Mouse (Mus musculus): ENCODE measurements at regions not wholly inside any gene's neighbourhood (a gene's known extent, or its start where the extent isn't known, plus 50 kb on each side); places are given as distances from the start of the nearest gene placed in this dataset.

GRCm38 (mm10) chr13:52374781-52375180 lies 156.3 kb downstream of the Diras2 start:
- Histone ChIP-seq H3K4me3 (ENCODE audit: insufficient read depth, low read length) (no peak overlapping the region), H3K4me1 (ENCODE audit: control insufficient read depth, insufficient read depth, low read length) (no peaks in the 10 kb centered on the region)
- TF ChIP-seq POLR2A (IDR thresholded peaks at IDR 0.05; ENCODE audit: borderline replicate concordance, low read depth, low read length), result no peak
- no peak for TF ChIP-seq CTCF (IDR thresholded peaks at IDR 0.05; ENCODE audit: low read depth, low read length)

DNA sequence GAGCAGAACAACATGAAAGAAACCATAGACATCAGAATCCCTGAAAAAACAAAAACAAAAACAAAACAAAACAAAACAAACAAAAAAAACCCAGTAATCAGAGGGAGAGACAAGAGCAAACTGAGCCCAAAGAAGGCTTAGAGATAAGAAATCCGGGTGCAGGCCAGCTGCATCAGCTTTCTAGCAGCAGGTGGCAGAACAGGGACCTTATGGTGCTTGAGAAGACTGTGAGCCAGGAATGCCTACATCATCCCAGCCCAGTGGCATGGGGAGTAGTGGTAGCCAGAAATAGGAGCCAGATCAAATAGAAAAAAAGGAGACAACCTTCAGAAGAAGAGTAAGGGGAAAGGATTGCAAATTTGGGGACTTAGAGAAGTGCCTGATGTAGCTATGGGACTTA lies 152.8 kb downstream of the Diras2 start:
- no peaks in the 10 kb centered on the region for H3K4me1 ChIP-seq (ENCODE audit: control insufficient read depth, insufficient read depth, low read length)
- no peak for TF ChIP-seq POLR2A (IDR thresholded peaks at IDR 0.05; ENCODE audit: borderline replicate concordance, low read depth, low read length)
- TF ChIP-seq CTCF (IDR thresholded peaks at IDR 0.05; ENCODE audit: low read depth, low read length), result no peak
- H3K27ac ChIP-seq (ENCODE audit: insufficient read depth, low read depth, low read length), result no peak overlapping the region
- no peak overlapping the region for H3K4me3 ChIP-seq (ENCODE audit: insufficient read depth, low read length)

More at GRCm38 (mm10) chr13:52374781-52375180, 156.3 kb downstream of the Diras2 start:
- H3K27ac ChIP-seq (ENCODE audit: insufficient read depth, low read depth, low read length), result no peak overlapping the region

DNA sequence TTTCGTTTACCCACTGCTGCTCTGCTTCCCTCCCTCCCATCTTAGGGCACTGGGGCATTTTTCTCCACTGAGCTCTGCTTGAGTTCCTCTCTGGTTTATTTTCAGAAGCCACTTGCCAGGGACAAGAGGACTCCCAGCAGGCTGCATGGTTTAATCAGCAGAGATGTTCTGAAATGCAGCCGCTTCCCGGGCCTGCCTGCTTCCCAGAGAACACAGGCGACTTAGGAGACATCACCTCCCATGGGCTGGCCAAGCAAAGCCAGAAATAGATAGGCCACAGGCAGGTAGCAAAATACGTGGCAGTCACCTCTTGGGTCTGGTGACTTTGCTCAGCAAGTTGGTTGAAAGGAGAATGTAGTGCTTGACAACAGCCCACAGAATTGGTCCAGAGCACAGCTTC lies 141.8 kb downstream of the Diras2 start:
- H3K4me1 ChIP-seq (ENCODE audit: control insufficient read depth, insufficient read depth, low read length), result no peaks in the 10 kb centered on the region
- no peak overlapping the region for H3K4me3 ChIP-seq (ENCODE audit: insufficient read depth, low read length)
- H3K27ac ChIP-seq (ENCODE audit: insufficient read depth, low read depth, low read length), result no peak overlapping the region
- TF ChIP-seq CTCF (IDR thresholded peaks at IDR 0.05; ENCODE audit: low read depth, low read length) (no peak), POLR2A (IDR thresholded peaks at IDR 0.05; ENCODE audit: borderline replicate concordance, low read depth, low read length) (no peak)

DNA sequence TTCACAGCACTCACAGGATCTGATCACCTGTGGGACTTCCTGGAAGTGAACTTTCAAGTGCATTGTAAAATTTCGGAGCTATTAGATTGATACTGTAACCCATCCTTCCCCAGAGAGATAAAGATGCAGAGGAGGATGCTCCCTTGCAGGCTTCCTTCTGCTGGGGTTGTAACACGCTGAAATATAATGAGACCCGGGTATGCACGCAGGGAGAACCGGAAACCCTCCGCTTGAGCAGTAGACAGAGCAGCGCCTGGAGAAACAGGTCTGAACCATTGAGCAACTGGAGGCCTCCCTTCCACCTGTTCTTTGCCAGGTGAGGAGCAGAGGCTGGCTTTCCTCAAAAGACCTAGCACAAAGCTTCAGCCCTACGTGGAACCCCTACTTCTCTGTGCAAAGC lies 135.3 kb downstream of the Diras2 start:
- Histone ChIP-seq H3K4me3 (ENCODE audit: insufficient read depth, low read length) (no peak overlapping the region), H3K27ac (ENCODE audit: insufficient read depth, low read depth, low read length) (no peak overlapping the region), H3K4me1 (ENCODE audit: control insufficient read depth, insufficient read depth, low read length) (no peaks in the 10 kb centered on the region)
- no peak for TF ChIP-seq CTCF (IDR thresholded peaks at IDR 0.05; ENCODE audit: low read depth, low read length)
- no peak for TF ChIP-seq POLR2A (IDR thresholded peaks at IDR 0.05; ENCODE audit: borderline replicate concordance, low read depth, low read length)

DNA sequence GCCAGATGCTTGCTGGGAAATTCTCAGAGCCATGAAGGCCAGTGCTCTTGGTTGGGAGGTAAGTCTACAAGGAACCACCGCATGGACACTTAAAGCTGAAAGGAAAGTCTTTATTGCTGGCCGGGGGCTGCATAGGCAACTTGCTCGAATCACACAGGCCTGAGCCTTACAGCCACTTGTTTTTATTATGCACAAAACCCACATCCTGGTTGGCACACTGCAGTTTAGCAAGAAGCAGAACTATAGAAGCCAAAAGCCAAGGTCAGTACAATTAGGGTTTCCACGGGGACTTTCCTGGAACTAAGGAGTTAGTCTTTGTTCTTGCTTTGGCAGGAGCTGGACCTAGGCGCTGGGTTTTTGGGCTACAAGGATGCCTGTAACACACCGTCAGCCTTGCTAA lies 132.7 kb downstream of the Diras2 start:
- H3K4me1 ChIP-seq (ENCODE audit: control insufficient read depth, insufficient read depth, low read length), result no peaks in the 10 kb centered on the region
- no peak overlapping the region for H3K4me3 ChIP-seq (ENCODE audit: insufficient read depth, low read length)
- no peak for TF ChIP-seq POLR2A (IDR thresholded peaks at IDR 0.05; ENCODE audit: borderline replicate concordance, low read depth, low read length)
- H3K27ac ChIP-seq (ENCODE audit: insufficient read depth, low read depth, low read length), result no peak overlapping the region

DNA sequence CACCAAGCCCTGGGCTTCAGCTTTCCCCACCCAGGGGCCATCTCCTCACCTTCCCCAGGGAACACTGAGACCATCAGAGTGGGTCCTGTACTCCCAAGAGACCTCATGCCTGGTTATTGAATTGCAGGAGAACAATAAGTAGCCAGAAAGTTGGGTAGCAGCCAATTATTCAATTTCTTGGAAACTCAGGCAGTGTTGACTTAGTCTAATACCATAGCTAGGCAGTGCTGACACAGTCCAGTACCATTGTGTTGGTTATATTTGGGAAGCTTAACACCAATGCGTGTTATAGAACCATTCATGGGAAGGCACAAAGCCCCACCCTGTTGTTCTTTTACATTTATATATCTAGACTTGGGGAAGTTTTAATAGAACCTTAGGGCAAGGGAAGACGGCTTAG lies 131.9 kb downstream of the Diras2 start:
- Histone ChIP-seq H3K4me3 (ENCODE audit: insufficient read depth, low read length) (no peak overlapping the region), H3K27ac (ENCODE audit: insufficient read depth, low read depth, low read length) (no peak overlapping the region), H3K4me1 (ENCODE audit: control insufficient read depth, insufficient read depth, low read length) (no peaks in the 10 kb centered on the region)
- TF ChIP-seq CTCF (IDR thresholded peaks at IDR 0.05; ENCODE audit: low read depth, low read length) (no peak), POLR2A (IDR thresholded peaks at IDR 0.05; ENCODE audit: borderline replicate concordance, low read depth, low read length) (no peak)

GRCm38 (mm10) chr13:52403805-52404204 lies 127.3 kb downstream of the Diras2 start:
- no peak for TF ChIP-seq POLR2A (IDR thresholded peaks at IDR 0.05; ENCODE audit: borderline replicate concordance, low read depth, low read length)
- TF ChIP-seq CTCF (IDR thresholded peaks at IDR 0.05; ENCODE audit: low read depth, low read length), result no peak
- Histone ChIP-seq H3K4me1 (ENCODE audit: control insufficient read depth, insufficient read depth, low read length) (no peaks in the 10 kb centered on the region), H3K4me3 (ENCODE audit: insufficient read depth, low read length) (no peak overlapping the region), H3K27ac (ENCODE audit: insufficient read depth, low read depth, low read length) (no peak overlapping the region)

- H3K4me1 ChIP-seq (ENCODE audit: control insufficient read depth, insufficient read depth, low read length), result no peaks in the 10 kb centered on the region
- no peak overlapping the region for H3K27ac ChIP-seq (ENCODE audit: insufficient read depth, low read depth, low read length)
- H3K4me3 ChIP-seq (ENCODE audit: insufficient read depth, low read length), result no peak overlapping the region
- TF ChIP-seq POLR2A (IDR thresholded peaks at IDR 0.05; ENCODE audit: borderline replicate concordance, low read depth, low read length), result no peak
- no peak for TF ChIP-seq CTCF (IDR thresholded peaks at IDR 0.05; ENCODE audit: low read depth, low read length)
Measured at GRCm38 (mm10) chr13:52416301-52416700, 114.8 kb downstream of the Diras2 start.

- TF ChIP-seq CTCF (IDR thresholded peaks at IDR 0.05; ENCODE audit: low read depth, low read length) (no peak), POLR2A (IDR thresholded peaks at IDR 0.05; ENCODE audit: borderline replicate concordance, low read depth, low read length) (no peak)
- Histone ChIP-seq H3K4me3 (ENCODE audit: insufficient read depth, low read length) (no peak overlapping the region), H3K4me1 (ENCODE audit: control insufficient read depth, insufficient read depth, low read length) (no peaks in the 10 kb centered on the region), H3K27ac (ENCODE audit: insufficient read depth, low read depth, low read length) (no peak overlapping the region)
Measured at GRCm38 (mm10) chr13:52422456-52422855, 108.6 kb downstream of the Diras2 start.

DNA sequence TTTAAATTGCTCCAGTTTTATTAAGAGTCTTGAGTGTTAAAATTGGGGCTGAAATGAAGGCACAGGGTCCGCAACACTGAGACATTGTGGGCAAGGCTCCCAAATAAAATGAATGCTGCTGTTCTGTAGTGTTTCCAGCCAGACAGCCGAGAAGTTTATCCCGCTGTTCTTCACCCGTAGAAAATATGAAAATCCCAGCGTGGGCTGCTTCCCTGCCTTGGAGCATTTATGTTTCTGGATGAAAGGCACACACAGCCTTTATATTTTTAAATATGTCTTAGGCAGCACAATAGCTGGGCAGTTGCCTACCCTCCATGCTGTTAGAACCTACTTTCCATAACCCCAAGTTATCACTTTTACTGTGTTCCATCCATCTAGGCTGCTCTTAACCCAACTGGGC lies 102.6 kb downstream of the Diras2 start:
- H3K4me1 ChIP-seq (ENCODE audit: control insufficient read depth, insufficient read depth, low read length), result no peaks in the 10 kb centered on the region
- TF ChIP-seq CTCF (IDR thresholded peaks at IDR 0.05; ENCODE audit: low read depth, low read length), result no peak
- no peak for TF ChIP-seq POLR2A (IDR thresholded peaks at IDR 0.05; ENCODE audit: borderline replicate concordance, low read depth, low read length)
- H3K27ac ChIP-seq (ENCODE audit: insufficient read depth, low read depth, low read length), result no peak overlapping the region
- no peak overlapping the region for H3K4me3 ChIP-seq (ENCODE audit: insufficient read depth, low read length)

GRCm38 (mm10) chr13:52436756-52437155 lies 94.3 kb downstream of the Diras2 start:
- Histone ChIP-seq H3K4me3 (ENCODE audit: insufficient read depth, low read length) (no peak overlapping the region), H3K27ac (ENCODE audit: insufficient read depth, low read depth, low read length) (no peak overlapping the region), H3K4me1 (ENCODE audit: control insufficient read depth, insufficient read depth, low read length) (no peaks in the 10 kb centered on the region)
- TF ChIP-seq POLR2A (IDR thresholded peaks at IDR 0.05; ENCODE audit: borderline replicate concordance, low read depth, low read length) (no peak), CTCF (IDR thresholded peaks at IDR 0.05; ENCODE audit: low read depth, low read length) (no peak)
